Mouse (Mus musculus) retina, embryonic 14.5 days (tissue): ENCODE results near the gene Ago3.

Experiments
- DNase-seq: peaks from one replicate; pipeline ENCODE4 v3.0.0-alpha.2; 2015; ENCODE audit warnings: low spot score

Gene Ago3

DNA sequence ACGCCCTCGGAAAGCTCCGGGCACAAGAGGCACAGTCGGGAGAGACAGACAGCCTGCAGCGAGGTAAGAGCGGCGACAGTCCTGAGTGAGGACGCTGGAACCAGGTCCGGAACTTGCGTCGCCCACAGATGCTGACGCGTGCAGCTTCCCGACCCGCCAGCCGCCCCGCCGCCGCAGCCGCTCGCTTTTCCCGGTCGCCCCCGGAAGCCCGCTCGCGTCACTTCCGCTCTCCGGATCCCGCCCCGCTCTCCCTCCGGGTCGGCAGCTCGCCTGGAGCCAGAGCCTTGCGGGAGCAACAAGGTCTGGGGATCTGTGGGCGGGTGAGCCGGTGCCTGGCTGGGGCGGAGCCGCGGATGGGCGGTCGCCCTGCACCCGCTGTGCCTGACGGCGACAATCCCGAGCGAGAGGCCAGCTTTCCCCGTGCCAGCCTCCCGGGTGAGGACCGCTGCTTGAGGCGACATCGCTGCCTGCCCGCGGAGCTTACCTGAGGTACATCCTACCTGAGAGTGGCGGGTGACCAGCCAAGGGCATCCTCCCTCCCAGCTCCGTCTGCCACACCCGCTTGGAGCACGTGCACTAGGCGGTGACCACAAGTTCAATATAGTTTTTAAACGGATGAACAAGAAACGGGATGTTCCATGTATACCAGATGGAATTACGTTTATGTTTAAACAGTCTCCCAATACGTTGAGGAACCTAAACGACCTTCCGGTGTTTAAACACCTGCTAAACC, at the start of gene Ago3:
Gene Ago3 (minus strand): TSS at position 210 of the 733 bp plus-strand sequence.
- peak; percentile 89 for DNase-seq

DNA sequence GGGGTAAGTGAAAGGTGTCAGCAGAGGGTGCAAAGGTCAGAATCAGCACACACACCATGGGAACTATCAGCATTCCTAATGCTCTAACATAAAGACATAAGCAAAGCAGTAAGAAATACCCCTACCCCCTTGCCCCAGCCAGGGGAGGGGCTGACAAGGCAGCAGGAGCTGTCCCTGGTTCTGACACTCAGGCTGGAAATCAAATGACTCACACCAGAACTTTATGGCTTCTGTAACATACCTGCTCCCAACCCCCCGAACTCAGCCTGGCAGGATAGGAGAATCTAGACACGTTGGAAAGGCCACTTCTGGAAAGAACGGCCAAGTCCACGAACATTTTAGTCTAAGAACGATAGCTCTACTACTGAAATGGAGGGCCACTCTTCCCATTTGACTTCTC, 43.7 kb upstream of the Ago3 start:
- no peak for DNase-seq

DNA sequence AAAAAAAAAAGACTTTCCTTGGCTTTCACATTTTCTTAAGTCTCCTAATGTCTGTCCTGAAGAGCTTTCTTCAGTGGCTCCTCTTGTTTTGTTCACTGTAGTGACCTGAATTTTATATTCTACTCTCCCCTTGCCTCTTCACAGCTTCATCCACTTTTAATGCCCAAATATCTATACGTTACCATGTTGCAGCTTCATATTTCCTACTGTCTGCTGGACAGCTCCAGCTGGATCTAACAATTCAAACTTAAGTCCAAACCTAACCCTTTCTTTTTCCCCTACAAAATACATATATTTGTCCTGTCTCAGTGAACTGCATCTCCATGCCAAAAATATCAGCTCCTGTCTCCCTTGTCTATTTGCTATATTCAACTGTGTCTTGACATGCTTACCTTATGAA, 40.0 kb upstream of the Ago3 start:
- no peak for DNase-seq

DNA sequence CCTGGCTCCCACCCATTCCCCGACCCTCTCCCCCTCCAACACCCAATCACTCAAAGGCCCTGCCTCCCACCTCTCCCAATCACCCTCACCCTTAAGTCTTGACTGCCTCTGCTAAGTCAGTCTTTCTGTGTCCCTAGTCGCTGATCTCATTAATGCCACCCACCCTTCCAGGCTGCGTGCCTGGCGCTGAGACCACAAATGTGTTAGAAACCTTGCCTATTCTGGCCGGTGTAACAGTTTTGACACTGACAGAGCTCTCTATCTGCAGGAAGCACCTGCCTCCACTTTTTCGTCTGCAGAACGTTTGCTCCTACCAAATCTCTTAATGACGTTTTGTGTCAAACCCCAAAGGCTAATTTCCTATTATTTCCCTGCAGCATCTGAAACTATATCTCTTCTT, 39.6 kb upstream of the Ago3 start:
- DNase-seq, result no peak

DNA sequence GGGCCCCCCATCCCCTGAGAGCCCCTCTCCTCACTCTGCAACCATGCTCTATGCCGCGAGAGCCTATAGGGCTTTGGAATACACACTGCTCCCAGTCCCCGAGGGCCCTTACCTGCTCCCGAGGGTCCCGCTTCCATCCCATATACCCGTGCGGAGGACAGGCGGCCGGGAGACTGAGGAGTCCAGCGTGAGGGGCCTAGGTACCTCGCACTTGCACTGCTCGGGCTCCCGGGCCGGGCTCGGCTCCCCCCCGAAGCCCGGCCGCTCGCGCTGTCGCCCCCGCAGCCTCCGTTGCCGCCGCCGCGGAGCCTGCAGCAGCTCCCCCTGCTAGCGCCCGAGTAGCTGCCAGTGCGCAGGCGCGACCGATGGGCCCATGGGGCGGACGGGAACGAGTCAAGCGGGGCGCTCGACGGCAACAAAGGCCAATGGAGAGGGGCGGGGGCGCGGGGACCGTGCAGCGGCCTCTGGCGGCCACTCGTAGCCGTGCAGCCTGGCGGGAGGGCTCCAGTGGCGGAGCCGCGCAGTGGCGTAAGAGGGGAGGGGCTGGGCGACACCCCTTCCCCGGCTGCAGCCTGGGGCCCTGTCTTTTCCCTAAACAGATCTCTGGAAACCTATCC, 39.0 kb upstream of the Ago3 start, which contains the start of gene Ago1:
Gene Ago1 (minus strand): TSS at position 299 of the 617 bp plus-strand sequence.
- DNase-seq, result peak; percentile 98

DNA sequence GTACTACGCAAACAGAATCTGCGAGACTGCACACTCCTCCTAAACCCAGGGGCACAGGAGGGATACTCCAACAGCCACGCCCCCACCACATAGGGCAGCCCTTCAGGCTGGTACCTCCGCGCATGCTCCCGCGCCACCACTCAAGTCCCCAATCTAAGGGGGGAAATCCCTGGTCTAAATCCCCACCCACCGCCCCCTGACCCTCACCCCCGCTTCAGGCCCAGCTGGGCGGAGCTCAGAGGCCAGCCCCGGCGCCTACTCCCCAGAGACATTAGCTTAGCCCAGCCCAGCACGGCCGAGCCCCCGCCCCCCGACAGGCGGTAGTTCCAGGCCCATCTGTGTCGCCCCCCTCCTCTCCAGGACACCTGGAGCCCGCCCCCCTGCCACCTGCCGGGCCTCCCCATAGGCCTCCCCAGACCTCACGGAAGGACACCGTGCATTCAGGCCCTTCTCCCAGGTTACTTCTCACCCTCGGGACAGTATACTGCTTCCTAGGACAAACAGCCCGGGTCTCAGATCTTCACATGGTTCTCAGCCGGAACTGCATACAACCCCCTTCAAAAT, 38.4 kb upstream of the Ago3 start:
- peak; percentile 88 for DNase-seq

DNA sequence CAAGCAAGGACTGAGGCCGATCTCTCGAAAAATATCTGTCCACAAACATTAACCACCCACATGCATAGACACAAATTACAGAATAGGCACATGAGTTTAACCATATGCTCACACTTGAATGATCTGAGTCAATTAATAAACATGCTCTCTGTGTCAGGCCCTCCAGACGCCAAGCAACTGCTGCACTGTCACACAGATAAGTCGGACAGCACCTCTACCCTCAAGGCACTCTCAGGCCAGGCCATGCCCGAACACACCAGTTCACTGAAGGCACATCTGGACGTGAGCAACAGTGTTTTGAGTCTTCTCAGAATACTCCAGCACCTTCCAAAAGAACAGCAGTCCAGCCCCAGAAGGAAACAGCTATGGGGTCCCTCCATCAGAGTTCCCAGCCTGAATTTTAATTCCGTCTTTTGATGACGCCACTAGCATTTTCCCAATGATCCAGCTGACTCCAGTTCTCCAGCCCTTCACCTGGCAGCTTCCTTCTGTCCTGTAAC, 36.9 kb upstream of the Ago3 start:
- no peak for DNase-seq

DNA sequence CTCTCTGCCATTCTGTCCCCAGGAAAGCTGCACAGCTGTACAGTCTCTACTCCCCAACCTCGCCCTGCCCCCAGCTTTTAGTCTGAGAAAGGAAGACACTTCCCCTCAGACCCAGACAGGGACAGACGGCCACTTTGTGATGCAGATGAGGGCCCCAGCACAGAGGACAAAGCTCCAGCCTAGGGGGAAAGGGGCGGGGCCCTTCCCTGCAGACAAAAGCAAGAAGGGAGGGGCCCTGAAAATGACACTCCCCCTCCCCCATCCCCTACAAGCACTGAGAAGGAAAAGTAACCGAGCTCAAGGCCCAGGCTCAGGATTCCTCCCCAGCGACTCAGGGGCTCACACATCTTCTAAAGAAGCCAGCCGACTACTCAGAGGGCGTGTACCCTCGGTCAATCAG, 36.5 kb upstream of the Ago3 start:
- peak; percentile 93 for DNase-seq

DNA sequence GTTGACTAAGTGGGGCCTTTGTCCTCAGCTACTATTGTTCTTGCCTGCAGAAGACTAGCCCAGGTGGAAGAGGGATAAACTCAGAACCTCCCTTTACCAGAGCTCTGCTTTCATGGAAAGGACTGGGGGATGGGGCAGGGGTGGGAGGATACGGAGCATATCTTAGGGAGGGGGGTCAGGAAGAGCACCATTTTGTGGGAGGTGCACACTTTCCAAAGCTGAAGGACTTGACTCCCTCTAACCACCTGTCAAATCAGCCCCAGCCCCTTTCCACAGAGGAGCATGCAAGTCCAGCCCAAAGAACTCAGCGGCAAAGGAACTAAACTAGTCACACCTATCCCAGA, 35.5 kb upstream of the Ago3 start:
- peak; percentile 34 for DNase-seq

DNA sequence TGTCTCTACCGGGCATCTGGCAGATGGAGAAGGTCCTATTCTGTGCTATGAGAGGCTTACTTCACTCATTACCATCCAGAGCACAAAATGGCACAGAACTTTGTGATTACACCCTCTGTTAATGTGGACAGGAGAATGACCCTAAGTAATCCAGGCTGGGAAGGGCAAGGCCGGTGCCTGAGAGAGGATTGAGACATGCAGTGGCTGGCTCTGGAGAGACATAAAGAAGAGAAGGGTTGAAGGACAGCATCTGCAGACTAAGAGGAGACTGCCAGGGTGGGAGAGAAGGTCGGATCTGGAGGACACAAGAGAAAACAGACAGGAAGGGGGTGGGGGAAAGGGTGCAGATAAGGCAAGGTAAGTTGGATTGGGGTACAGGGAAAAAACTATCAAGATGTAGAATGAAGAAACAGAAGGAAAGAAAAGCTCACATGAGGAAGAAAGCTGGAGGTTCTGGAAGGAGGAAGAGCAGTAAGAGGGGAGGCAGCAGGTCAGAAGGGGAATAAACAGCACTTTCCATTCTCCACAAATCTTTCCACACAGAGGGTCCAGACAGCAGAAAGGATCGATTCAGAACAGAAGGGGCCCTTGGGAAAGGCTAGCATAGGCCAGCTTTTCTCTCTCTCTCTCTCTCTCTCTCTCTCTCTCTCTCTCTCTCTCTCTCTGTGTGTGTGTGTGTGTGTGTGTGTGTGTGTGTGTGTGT, 35.0 kb upstream of the Ago3 start:
- peak; percentile 45 for DNase-seq

DNA sequence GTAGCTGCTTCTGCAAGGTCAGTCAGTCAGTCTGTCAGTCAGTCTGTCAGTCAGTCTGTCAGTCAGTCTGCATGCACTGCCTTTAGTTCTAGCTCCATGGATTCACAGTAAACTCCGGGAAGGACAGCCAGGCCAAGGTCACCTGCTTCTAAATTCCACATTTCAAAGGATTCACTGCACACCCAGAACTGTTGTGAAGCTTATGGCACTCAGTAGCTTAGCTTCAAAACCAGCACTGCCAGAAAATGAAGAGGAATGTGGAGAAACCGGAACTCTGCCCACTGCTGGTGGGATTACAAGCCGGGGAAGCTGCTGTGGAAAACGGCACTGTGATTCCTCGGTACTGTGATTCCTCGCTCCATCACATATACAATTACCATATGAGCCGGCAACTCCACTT, 26.1 kb upstream of the Ago3 start:
- DNase-seq, result no peak

DNA sequence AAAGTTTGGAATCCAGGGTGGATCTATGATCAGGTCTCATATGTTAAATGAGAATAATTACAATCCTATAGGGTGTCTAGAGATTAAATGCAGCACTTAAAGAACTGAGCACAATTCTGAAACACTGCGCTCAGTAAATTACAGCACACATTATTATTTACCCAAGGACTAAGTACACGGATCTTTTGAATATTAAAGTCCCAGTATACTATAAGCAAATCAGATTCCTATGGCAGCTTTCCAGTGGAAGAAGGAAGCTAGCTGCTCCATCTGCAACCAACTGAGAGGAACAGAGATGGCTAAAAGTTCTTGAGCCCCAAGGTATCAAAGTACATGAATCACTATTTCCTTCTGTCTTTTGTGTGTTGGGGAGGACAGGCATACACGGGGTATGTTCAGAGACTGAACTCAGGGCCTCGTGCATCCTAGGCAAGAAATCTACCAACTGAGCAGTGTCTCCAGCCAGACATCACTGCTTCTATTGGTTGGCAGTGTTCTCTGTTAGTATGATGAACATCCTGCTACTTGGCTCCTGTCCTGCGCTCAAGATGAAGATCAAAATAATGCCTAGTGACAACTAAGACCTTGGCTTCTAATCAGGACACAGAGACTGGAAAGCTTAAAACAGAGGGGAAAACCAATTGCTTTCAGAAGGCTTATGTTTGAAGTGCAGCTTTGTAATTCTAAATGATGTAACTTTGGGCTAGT, 25.3 kb upstream of the Ago3 start:
- DNase-seq, result no peak

DNA sequence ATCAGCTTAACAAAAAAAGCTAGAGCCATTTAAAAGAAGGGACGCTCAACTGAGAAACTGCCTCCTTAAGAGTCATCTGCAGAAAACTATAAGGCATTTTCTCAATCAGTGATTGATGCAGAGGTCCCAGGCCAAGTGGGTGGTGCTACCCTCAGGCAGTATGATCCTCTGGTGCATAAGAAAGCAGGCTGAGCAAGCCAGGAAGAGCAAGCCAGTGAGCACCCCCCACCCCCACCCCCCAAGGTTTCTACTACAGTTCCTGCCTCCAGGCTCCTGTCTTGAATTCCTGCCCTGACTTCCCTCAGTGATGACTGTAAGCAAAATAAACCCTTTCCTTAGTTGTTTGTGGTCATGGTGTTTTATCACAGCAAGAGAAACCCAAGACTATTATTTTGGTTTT, 20.9 kb upstream of the Ago3 start:
- DNase-seq, result no peak

DNA sequence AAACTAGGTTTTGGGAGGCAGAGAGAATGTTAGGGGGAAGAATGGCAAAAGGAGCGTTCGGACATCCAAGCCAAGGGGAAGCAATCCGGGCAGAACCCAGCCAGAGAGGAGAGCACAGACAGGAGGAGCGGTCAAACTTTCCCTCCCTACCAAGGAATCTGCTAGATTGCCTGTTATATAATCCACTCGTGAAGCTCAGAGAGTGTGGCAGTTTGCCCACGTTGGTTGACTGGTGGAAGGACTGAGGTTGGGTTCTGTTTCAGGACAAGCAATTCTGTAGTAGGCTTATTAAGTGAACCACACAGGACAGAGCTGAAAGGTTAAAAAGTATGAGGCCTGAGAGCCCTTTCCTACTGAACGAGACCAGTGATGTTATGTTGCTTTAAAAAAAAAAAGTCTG, 17.8 kb upstream of the Ago3 start:
- DNase-seq, result no peak

DNA sequence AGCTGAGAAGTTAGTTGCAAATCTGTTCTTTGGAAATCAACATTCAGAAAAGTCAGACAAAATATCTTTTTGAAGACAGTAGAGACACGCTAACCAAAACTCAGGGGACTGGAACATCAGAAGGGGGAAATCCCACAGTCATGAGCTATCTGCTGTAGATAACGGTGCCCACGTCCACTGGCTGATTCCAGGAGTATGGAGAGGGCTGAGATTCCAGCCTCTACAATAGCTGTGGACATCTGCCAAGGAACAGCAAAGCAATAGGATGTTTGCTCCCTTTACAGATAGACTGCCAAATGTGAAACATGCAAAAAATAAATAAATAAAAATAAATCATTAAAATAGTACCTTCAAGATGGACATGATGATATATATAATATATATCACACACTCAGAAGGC, 15.2 kb upstream of the Ago3 start:
- no peak for DNase-seq

DNA sequence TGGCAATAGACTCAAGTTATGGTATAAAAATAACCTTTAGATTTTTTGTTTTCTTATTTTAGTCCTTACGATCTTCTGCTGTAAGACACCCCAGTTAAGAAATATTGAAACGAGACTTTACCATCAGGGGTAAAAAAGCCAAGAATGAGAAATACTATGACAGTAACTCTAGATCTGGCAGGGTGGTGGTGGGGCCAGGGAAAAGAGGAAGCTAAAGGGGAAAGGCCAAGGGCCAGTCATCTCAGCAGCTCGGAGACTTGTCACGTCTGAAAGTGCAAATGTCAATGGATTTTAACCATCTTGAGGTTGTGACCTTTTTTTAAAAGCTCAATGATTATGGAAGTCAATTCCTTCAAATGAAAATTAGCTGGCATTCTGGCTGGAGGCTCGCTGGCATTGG, 8.9 kb upstream of the Ago3 start:
- DNase-seq, result no peak

DNA sequence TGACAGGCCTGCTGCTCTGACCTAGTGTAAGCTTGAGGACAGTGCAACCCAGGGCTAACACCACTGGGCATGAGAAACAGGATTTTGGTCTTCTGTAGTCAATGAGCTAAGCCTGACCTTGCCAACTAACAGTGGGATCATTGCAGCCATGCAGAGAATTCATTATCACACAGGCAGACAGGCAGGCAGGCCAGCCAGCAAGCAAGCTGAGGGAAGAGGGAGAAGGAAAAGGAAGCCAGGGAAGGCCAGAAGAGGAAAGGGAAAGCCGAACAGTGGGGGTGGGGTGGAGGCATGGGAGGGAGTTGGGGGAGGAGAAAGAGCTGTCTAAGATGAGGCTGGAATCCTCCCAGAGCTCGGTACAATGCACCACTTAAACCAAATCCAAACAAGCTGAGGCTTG, 6.9 kb upstream of the Ago3 start:
- DNase-seq, result no peak

DNA sequence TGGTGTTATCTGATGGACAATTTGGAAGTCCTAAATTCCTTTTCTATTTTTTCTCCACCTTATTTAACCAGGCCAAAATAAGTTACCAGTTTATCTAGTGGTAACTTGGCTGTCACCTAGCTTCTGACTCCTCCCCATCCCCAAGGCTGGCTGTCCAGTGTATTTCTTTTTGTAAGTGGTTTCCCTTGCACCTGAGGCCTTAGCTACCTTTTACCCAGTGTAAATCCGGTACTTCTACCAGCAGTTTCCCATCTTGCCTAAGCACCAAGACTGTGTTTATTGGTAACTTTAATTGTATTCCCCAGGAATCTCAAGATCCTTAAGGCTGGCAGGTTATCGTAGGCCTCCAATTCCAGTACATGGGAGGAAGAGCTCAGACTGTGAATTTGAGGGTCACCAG, 4.7 kb upstream of the Ago3 start:
- no peak for DNase-seq

DNA sequence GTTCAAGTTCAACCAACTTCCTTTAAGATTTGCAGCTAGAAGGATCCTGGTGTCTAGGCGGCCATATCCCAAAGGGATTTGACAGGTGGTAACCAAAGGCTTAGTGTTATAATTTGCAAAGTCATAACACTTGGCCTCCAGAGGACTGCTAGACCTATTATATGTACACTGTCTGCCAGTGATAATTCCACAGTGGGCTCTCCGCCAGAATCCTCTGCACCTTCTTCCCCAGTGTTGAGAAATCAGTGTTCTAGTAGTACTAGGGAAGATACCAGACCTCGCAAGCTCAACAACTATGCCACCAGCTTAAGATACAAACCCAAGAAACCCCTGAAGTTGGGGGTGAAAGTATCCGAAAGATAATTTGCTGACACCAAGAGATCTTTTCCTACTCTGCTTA, 3.8 kb upstream of the Ago3 start:
- DNase-seq, result no peak

DNA sequence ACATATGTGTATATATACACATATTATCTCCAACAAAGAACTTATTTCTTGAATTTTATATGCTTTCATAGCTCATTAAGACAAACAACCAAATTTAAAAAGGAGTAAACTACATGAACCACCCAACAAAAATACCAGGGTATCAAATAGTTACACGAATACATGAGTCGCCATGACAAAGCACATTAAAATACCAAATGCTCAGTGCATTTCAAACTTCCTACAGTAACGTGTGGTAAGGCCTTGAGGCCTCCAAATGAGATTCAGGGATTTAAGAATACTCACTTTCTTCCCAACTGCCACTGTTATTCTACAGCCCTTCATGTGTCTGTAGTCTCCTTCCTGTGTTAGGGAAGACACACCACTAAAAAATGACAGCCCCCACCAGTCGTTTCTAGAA, 2.4 kb upstream of the Ago3 start:
- no peak for DNase-seq

DNA sequence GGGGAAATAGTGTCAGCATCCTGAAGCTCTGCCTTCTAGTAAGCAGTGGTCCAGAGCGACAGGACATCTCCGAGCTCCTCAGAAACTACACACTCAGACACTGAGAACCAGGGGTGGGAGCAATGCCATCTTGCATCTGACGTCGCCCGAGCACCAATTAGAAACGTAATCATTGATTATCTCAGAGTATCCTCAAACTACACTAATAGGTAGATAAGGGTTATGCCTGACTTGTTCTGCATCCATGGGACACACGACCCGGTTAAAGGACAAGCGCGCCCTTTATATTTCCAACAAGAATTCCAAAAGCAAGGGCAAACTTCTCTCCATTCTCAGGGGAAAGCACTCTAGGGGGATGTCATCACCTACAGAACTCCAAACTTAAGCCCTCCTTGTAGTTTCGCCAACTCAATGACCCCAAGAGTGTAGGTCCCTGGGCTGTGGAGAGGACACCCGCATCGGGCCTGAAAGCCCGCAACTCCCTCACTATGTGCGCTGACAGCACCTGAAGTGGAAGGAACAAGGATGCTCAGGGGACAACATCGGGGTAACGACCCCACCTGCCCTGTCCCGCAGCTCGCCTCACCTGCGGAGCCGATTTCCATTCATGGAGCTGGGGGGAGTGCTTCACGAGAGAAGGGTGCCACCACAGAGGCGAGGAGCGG, 542 bp downstream of the Ago3 start:
- DNase-seq, result no peak

DNA sequence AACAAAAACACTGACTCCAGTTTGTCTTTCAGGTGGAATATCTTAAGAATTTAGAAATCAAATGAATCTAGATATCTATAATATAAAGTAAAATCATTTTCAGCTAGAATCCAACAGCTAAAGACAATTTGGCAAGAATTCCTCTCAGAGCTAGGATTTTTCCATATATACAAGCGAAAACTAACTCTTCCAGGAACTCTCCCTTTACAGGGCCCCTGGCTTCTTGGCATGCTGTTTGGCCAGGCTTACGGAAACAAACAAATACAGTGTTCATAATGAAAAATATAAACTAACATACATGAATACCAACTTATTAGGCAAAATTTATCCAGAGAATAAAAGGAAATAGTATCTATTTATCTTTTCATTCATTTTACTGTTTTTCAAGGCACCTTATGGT, 5.5 kb downstream of the Ago3 start:
- DNase-seq, result no peak
